Mouse (Mus musculus) T-helper 1 cell (primary cell): ENCODE measurements around the gene Coq8a.

Experiments
- in situ Hi-C: fragments of 300-600 bp; cut with MboI, MseI; formaldehyde crosslinking; loops from one replicate; pipeline ENCODE4 v1.15.1; 2025; ENCODE audit warnings: high pct_unique_total_duplicates

Coq8a gene

GRCm38 (mm10) chr1:180118233-180118632 lies 81.2 kb downstream of the Coq8a start:
- in situ Hi-C loops = no loop called here

GRCm38 (mm10) chr1:180116525-180116924 lies 82.9 kb downstream of the Coq8a start:
- in situ Hi-C loops = no loop called here
